Comparison of ENCODE assay signal across 9 mouse cellular contexts in the genomic region with DNA sequence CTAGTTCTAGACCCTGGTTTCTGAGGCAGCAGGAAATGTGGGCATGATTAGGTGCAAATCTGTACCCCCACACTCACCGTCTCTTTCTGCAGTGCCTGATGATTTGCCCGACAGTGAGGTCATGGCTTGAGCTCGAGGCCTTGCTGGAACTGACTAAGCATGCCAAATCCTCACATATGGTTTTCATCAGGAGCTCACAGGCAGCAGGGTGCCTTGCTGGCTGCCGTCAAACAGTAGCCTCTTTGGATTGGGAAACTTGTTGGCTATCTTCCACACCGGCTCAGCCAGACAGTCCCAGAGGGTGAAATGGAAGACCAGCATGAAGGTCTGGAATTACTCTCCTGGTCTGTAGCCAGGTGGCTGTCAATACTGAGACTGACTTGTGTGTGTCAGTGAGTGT.
DNase-seq lines count a peak whose midpoint lies in the region; ATAC-seq lines count a peak whose summit lies in the region.
"Had no signal": no experiment of that assay in that cellular context is flagged by ENCODE, and none has a peak within 500 bp of the region (broad histone marks: within the 10 kb centered on the region; RNA-seq: fewer than 3 reads in every experiment).

No protein-coding gene starts in this region.

- no peak overlapping the region for H3K4me3 ChIP-seq in embryonic facial prominence, embryonic 11.5 days (ENCODE audit: low read depth, low read length)
- H3K4me3 ChIP-seq in kidney, embryonic 14.5 days (ENCODE audit: low read length), result no peak overlapping the region

- peak overlapping the region; percentile 49; the same call in 1 of the 2 replicates for H3K27ac ChIP-seq in embryonic facial prominence, embryonic 11.5 days (replicated peaks; ENCODE audit: low read depth, low read length)
- no peak overlapping the region for H3K27ac ChIP-seq in kidney, embryonic 14.5 days (ENCODE audit: low read depth, low read length)
- H3K27ac ChIP-seq: macrophage had no signal

- peak; percentile 92 for ATAC-seq in embryonic facial prominence, embryonic 11.5 days (replicated peaks; ENCODE audit: insufficient number of reproducible peaks, low FRiP score, low TSS enrichment, low read depth)
- 0 out of 2 replicates have a peak, but pooled peaks have one; percentile 28 for ATAC-seq in kidney, embryonic 14.5 days (ENCODE audit: low FRiP score, low TSS enrichment)

- no peaks in the 10 kb centered on the region for H3K9me3 ChIP-seq in embryonic facial prominence, embryonic 11.5 days (replicated peaks; ENCODE audit: control insufficient read depth, low read length)
- H3K9me3 ChIP-seq in kidney, embryonic 14.5 days (ENCODE audit: control insufficient read depth, low read length), result no peaks in the 10 kb centered on the region; the same call in 1 of the 2 replicates

- WGBS in embryonic facial prominence, embryonic 11.5 days, result 10% methylated on average over 5 of the region's 5 CpGs
- WGBS in kidney, embryonic 14.5 days, result 24% methylated on average over 5 of the region's 5 CpGs

- no peak overlapping the region for H3K9ac ChIP-seq in embryonic facial prominence, embryonic 11.5 days (replicated peaks; ENCODE audit: low read length)
- no peak overlapping the region for H3K9ac ChIP-seq in kidney, embryonic 14.5 days (ENCODE audit: low read depth, low read length)

- peak; percentile 14 for DNase-seq in urinary bladder, postnatal 25 days (ENCODE audit: low spot score)
- no peak for DNase-seq in urinary bladder, postnatal 10 days (ENCODE audit: low spot score)
- DNase-seq in embryonic facial prominence, embryonic 11.5 days (ENCODE audit: low spot score), result peak; percentile 92
- DNase-seq in heart, adult 9 months (ENCODE audit: low spot score in 2 of 2), result peak; percentile 80 to 86
- peak; percentile 75 for DNase-seq in lung, postnatal 36 days
- no peak for DNase-seq in thymus, postnatal 0 days (ENCODE audit: low spot score)
- no peak for DNase-seq in frontal cortex, postnatal 14 days (ENCODE audit: low spot score in 2 of 2)

- H3K4me2 ChIP-seq in embryonic facial prominence, embryonic 11.5 days (ENCODE audit: low read depth, low read length), result no peak overlapping the region
- no peak overlapping the region for H3K4me2 ChIP-seq in kidney, embryonic 14.5 days (replicated peaks; ENCODE audit: low read depth, low read length)

- H3K4me1 ChIP-seq in embryonic facial prominence, embryonic 11.5 days (ENCODE audit: control insufficient read depth, insufficient read depth, low read length), result no peaks in the 10 kb centered on the region; the same call in 1 of the 2 replicates
- no peaks in the 10 kb centered on the region for H3K4me1 ChIP-seq in kidney, embryonic 14.5 days (ENCODE audit: control insufficient read depth, insufficient read depth, low read length)

- no peaks in the 10 kb centered on the region for H3K36me3 ChIP-seq in embryonic facial prominence, embryonic 11.5 days (replicated peaks; ENCODE audit: control insufficient read depth, insufficient read depth, low read depth, low read length)
- no peaks in the 10 kb centered on the region for H3K36me3 ChIP-seq in kidney, embryonic 14.5 days (ENCODE audit: control insufficient read depth, insufficient read depth, low read length)

- no peaks in the 10 kb centered on the region for H3K27me3 ChIP-seq in embryonic facial prominence, embryonic 11.5 days (ENCODE audit: control insufficient read depth, insufficient read depth, low read length)
- H3K27me3 ChIP-seq in kidney, embryonic 14.5 days (ENCODE audit: control insufficient read depth, insufficient read depth, low read length), result no peaks in the 10 kb centered on the region

Comparison
In these comparisons a context has a peak if more than half of its experiments do, and no peak if none do; other contexts are left out.
1. DNase-seq: peak in urinary bladder, postnatal 25 days (single experiment), embryonic facial prominence, embryonic 11.5 days (single experiment), heart, adult 9 months (2 of 2) and lung, postnatal 36 days (single experiment); none in urinary bladder, postnatal 10 days (single experiment), thymus, postnatal 0 days (single experiment) and frontal cortex, postnatal 14 days (0 of 2).